Mouse (Mus musculus) right cerebral cortex, postnatal 25 days (tissue): Measurements from ENCODE around the gene Lgalsl.
A peak's percentile ranks its signal among the peaks of the same experiment; 100 is the strongest.

Source experiments
- DNase-seq: peaks from one replicate; pipeline ENCODE4 v3.0.0; 2022

Gene Lgalsl

DNA sequence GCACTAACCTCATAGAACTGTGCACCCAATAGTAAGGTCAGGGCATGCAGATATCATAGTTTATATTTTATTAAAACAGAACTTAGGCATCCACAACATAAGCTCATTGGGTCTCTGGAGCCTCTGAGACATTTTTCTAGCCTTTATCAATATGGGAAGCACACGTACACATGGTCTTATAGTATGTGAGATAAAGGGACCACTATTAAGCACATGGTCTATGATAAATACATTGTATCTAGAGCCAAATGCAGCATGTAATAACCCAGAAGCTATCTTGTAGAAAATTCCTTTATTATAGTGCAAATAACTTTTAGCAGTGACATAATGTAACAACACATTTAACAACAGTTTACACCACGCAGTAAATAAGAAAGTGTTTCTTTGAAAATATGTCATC is 7.6 kb downstream of the Lgalsl start:
- DNase-seq, result no peak

DNA sequence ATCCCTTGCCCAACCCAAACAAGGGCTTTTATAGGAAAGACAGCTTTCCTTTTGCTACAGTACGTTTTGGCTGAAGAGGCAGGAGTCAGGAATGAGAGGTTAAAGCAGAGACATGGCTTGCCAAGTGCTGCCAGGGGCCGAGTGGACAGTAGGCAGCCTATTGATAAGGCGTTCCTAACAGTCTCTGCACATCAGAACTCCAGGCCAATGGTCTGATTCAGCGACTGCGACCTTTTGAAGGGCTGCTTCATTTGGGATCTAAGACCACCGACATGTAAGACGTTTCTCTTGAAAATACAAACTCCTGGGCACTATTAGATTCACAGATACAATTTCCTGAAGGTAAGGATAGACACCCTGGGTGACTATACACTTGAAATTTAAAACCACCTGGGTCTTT is 9.5 kb downstream of the Lgalsl start:
- no peak for DNase-seq

DNA sequence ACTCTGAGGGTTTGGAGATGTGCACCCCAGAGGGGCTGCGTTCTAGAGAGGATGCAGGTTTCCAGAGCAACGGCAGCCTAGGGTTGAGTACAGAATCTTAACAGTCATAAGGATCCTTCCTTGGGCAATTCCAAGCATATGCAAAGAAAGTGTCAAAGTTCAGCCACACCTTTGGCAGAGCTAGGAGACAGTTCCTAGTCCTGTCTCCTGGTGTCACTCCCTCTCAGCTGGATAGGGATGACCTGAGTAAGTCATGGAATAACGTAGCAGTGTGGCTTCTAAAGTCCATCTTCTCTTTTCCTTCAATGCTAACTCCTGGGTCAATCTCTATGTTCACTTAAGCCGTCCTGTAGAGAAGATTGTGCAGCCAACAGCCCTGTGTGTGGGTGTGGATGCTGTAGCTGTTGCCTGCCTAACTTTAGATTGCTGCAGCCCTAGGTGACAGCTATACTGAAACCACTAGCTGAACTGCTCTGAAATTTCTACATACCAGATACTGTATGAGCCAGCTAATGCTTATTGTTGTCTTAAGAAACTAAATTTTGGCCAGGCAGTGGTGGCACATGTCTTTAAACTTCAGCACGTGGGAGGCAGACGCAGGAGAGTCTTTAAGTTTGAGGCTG is 16.8 kb downstream of the Lgalsl start:
- no peak for DNase-seq

DNA sequence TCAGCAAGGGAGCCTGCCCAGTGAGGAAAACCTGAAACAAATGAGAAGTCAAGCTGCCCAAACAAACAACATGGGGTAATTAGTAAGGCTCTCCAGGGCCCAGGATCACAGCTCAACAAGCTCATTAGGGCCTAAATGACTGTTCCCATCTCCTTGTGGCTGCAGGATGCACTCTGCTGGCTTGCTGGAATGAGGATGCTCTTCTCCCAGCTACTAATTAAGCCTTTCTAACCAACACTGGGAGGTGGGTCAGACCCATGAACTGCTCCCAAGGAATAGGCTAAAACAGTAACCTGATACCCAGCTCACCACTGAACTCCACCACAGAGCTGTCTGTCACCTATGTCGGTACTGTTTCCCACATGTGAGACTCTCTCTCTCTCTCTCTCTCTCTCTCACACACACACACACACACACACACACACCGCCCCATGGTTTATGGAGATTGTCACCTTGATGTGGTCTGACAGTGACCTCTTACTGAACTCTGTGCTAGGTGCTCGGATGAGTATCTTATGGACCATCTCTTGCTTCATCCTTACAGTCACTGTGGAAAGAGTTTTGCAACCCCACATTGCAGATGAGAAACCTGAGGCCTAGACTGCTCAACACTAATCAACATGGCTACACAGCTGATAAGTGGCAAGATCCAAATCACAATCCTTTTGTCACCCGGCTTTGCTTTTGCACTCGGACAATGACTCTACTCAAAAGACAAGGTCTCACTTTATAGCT is 18.5 kb downstream of the Lgalsl start:
- DNase-seq, result no peak

DNA sequence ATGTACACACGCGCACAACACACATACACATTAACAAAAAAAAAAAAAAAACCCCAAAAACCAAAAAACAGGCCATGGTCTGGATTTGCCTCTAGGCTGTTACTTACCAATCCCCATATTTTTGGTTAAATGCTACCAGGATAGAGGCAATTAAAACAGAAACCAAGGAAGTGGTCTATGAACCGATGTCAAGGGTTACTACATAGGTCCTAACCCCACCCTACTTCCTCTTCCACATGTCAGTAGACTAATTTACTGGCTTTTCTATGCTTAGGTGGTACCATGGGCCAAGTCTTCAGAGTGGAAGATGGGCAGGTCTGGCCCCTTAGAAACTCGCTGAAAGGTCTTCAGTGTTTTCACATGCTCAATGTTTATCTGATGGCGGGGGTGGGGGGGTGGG is 24.2 kb downstream of the Lgalsl start:
- no peak for DNase-seq

DNA sequence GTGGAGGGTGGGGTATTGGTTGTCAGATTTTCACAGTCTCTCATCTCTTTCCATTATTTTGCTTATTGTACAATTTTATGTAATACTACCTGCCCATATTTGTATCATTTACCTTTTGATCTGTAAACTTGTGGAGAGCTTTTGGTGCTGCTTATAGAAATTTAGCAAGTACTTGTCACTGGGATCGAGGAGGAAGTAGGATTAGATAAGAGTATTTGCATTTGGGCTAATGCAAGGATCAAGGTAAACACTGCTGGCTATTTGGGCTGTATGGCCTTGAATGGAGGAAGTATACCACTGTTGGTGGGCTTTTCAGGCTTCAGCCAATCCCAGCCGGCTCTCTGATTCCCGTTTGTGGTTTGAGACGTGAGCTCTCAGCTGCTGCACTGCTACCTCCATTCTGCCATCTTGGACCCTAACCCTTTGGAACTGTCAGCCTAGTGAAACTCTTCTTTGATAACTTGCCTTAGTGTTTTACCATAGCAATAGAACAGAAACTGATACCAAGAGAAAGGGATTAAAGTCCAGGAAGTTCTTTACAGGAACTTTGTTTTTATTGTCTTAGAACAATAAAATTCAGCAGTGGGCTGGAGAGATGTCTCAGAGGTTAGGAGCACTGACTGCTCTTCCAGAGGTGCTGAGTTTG is 25.1 kb downstream of the Lgalsl start:
- DNase-seq, result no peak

DNA sequence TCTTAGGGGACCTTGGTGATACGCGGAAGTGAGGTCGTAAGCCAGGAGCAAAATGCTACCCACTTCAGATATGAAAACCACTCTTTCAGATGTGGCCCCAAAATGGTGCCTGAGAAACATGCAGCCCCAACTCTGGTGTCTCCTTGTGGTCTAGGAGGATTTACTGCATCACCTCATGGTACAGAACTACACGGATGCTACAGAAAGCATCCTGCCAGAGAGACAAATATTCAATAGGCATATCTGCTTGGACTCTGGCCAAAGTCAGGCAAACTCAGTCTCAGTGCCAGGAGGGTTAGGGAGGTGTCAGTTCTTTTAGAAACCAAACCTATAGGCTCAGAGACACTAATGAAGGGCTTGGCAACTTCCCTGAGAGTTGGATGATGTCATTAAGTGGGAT is 26.4 kb downstream of the Lgalsl start:
- no peak for DNase-seq

DNA sequence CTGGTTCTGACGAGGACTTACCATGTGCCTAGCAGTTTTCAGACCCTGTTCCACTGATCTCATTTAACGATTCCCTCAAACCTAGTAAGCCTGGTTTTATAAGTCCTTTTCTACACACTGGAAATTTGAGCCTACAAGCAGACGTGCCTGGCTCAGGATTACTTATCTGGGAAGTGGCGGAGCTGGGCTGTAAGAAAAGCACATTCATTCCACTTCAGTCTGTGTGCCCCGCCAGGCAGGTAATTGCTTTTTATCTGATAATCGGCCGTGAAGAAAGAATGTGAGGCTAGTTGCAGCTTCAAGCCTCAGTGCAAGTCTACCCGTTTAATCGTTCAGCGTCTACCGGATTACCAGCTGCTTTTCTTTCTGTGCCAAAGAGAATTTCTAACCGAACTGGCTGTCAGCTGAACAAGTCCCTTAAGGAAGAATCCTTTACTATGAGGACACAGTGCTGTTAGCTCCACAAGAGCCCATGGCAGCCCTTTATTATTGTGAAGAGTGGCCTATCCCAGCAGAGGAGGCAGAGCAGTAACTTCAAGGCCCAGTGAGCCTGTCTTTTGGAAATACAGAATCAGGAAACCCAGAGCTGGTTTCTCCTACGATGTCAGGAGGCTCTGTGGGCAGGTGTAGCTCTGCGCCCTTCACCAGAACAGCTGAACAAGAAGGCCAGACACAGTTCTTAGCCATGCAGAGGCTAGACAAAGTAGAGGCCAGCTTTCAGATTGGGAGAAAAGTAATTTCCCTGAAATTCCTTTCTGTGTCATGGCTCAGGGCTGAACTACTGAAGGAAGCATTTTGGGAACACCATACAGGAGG is 30.4 kb downstream of the Lgalsl start:
- no peak for DNase-seq

DNA sequence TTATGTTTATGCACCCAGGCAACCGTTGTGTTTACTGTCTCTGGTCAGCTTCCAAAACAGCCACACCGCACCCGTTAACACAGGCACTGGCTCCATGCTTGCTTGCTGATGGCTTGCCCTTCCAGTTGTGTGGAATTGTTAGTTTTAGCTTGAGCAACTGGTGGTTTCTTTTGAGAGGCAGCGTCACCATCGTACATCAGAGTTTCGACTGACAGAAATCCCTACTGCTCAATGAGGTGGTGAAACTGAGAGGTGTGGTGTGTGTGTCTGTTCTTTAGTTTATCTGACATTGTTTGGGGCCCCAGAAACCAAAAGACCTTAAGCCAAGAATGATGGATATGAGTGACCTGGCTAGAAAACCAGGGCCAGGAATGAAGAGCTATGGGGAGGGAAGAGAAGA is 33.0 kb downstream of the Lgalsl start:
- DNase-seq, result no peak

DNA sequence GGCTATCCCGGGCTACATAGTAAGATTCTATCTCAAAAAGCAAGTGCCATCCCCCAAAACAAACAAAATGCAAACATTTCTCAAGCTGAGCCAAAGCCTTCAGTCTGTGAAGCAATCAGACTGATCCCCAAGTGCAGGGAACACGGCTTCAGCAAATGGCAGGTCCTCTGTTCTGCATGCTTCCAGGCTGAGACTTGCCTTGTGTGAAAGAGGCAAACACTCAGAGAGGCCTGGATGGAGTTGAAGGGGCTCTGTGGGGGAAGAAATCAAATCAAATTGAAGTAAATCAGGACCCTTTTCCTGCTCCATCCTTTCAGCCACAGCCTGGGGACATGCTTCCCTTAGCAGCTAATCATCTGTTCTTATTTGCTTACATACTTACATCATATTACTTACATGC is 35.4 kb downstream of the Lgalsl start:
- DNase-seq, result no peak

DNA sequence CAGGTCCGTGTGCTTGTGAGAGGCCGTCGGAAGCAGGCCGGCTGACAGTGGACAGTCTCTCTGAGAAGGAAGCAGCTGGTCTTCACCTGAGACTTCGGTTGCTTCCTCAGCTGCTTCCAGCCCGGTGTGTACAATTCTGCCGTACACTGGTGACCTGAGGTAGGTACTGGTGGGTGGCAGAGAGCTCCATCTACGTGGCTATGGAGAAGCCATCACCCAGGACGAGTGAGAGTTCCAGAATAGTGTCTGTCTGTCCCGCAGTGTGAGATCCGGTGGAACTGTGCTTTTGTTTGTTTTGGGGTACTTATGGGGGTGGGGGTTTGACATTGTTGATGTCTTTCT is 36.0 kb downstream of the Lgalsl start:
- no peak for DNase-seq

DNA sequence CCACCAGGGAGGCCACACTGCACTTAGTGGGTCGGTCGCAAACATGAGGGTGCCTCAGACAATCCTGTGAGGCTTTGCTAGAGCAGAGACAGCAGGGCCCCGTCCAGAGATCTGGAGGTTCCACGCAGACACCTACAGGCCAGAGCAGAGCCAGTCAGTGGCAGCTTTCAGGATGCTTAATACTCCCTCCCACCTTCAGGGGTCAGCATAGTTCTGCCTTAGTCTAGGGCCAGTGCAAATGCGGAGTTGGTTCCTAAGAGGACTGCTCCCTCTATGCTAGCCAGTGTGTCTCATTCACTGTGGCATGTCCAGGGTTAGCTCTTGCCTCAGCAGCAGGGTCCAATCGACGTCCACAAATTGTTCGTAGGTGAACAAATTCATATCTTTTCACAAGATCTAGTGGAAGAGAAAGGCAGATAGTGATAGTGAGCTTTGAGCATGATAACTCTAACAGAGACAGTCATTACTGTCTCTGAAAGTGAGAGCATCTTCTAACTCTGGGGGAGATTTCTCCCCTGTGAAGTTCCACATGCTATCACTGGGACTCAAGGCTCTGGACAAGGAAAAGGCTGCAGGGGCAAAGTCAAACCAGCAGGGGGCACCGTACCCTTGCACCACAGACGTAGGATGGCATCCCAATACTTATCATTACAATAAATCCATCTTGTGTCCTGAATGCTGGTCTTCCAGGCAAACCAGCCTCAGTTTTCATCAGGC is 36.5 kb downstream of the Lgalsl start:
- peak; percentile 76 for DNase-seq

DNA sequence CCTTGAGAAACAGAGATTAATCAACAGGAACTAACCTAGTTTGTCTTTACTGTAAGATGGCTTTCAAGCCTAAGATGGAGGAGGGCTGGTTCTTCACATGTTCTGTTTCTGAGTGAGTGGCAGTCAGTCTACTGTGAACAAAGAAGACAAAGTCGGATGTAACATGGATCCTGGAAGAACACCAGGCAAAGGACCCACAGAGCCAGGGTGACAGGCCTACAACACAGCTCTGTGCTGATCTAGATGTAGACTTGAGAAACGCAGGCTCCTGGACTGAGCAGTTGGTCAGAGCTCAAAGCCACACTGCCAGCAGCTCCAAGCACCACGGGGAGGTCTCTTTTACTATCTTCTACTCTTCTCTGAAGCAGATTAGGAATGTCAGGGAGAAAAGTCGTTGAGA is 37.2 kb downstream of the Lgalsl start:
- no peak for DNase-seq

DNA sequence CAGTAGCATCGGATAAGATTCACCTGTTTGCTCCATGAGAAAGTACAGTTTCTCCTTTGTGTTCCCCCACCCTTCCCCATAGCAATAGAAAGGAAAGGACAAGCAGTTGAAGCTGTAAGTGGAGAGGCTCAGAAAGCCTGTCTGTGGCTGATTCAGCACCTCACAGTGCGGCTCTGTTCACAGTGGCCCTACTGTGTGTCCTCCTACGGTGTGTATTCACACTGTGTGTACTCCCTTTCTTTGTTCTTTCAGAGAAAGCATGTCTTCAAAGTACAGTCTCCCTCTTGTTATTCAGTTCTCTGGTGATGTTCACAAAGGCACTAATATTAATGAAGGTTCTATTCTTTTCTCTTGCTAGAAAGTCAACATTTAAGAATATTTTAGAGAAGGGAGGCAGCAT is 38.2 kb downstream of the Lgalsl start:
- no peak for DNase-seq

DNA sequence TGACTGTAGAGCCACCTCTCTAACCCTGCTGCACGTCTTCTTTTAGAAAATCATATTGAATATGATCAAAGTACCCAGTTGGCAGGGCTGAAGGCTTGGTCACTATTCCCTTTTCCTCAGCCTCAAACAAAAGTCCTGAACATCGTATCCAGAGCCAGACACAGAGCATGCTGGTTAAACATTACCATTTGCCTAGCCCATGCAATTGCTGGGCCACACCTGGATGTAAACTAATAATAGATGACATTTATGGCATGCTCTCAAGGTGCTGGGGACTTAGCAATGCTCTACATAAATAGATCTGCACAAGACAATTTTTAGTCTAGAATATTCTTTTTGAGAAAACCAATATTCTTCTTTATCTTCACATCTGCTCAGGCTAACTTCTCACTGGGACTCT is 39.5 kb downstream of the Lgalsl start:
- DNase-seq, result no peak

DNA sequence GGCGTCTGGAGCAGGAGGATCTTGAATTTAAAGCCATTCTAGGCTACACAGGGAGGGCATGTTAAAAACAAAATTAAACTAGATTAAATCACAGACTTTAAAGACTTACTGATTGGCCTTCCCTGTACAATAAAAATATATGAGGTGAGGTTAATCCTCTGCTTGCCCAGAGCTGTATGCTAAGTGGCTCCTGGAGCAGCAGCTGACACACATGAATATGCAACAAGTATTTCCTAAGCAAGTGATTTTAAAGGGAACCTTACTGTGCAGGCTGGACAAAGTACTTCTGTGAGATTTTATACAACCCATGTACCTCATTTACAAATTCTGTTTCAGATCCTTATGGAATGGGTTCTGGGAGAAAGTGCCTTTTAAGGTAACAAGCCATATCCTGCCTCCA is 41.8 kb downstream of the Lgalsl start:
- no peak for DNase-seq

DNA sequence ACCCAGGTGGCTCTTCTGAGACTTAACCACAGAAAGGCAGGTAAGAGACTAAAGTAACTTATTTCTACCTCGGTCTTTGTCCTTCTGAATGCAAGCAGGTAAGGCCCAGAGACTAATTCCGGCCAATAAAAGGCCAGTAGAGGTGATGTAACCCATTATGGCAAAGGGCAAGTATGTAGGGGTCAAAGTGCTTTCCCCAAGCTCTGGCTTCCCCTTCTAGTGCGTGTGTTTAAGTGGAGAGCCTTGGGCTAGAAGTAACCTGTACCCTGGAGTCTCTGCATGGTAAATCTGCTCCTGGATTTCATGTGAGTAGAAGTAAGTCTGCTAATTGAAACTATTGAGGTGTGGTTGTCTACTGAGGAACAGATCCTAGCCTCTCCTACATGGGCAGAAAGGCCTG is 42.8 kb downstream of the Lgalsl start:
- no peak for DNase-seq

DNA sequence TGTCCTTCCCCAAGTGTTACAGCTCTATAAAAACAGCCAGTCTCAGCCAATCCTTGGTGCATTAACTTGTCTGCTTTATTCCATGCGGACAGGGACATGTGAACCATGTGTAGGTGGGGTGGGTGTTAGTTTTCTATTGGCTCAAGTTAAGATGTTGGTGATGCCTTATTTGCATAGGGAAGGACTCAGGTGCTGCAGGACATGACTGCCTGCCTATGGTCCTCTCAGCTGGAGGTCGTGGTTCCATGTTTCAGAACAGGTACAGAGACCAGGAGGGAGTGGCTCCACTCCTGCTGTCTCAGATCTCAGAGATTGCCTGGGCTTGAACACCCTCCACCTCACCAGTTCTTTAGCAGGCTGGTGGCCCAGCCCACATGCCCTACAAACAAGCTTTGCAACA is 44.7 kb downstream of the Lgalsl start:
- no peak for DNase-seq

DNA sequence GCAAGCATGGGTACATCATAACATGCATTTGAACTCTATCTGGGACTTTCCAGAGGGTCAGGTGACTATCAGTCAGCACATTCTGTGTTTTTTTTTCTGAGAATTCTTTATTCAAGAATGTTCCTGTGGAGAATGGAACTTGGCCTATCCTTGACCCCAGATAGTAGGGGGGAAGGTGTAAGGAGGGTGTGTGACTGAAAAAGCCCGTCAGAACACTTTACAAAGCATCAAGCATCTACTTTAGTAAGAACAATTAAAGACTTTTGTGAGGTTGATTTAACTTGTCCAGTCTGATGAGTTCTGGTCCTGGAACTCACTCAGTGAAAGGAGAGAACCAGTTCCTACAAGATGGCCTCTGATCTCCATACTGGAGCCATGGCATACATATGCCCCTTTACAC is 45.7 kb downstream of the Lgalsl start:
- no peak for DNase-seq

DNA sequence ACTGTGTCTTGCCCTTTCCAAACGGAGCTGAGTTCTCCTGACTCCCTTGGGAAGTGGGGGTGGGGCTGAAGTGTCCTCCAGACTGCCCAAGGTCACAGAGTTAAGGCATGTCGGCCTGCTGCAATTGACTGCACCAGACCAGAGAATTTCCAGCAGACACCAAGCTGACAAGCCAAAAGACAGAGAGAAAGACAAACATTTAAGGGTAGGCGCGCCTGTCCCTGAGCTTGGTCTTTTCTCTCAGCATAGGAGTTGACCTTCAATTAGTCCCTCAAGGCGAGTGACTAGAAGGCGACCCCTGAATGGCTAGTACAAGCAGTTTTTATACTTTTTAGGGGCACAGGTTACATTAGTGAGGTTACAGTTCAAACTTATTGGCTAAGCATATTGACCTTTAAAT is 46.1 kb downstream of the Lgalsl start:
- DNase-seq, result no peak

DNA sequence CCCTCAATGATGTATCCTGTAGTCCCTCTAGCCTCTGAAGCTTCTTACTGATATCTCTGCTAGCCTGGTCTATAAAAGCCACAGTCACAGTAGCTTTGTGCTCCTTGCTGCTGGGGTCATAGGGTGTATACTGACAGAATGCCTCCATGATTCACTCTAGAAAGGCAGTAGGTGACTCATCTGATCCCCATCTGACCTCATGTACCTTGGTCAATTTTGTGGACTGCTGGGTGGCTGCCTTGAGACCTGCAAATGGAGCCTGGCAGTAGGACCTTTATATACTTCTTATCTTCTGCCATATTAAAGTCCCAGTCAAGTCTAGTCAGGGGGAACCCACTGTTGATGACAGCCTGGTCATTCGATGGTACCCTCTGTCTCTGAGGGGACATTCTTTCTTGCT is 47.4 kb downstream of the Lgalsl start:
- DNase-seq, result no peak

DNA sequence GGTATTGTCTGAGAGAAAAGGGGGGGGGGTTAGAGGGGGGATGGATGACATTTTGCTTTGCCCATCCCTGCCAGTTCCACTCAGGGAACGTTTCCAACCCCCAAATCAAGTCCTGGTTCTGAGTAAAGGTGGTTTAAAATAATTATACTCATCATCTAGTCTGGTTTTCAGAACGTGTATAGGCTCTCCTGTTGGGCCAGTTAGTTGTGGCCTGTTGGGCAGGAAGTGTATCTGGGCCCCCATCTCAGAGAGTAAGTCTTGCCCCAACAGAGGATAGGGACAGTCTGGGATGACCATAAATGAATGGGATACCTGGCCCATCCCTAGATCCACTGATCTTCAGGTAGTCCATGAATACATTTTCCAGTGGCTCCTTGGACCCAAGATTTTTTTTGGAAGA is 48.2 kb downstream of the Lgalsl start:
- DNase-seq, result no peak

DNA sequence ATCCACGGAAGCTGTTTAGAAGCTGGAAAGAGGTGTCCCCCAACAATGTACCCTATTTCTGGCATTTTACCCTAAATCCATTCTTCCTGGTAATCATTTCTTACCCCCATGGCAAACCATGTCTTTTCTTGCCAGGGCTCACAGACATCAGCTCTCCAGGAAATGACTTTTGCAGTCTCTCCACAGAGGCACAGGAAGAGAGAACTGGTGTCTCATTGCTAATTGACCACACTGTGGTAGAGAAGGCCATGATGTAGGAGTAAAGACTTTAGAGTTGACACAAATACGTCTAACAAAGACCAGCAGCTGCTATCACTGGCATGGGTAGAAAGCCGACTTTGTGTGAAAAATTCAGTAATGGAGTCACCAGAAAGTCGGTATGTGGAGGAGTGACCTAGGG is 50.5 kb downstream of the Lgalsl start:
- DNase-seq, result no peak
